Mouse (Mus musculus) c-Kit-positive CD71-negative TER-119-negative erythroid progenitor cells, embryonic 14.5 days (primary cell): Measurements from ENCODE around the gene Ttc17.
A peak's percentile ranks its signal among the peaks of the same experiment; 100 is the strongest.

Source experiments
- DNase-seq: peaks from one replicate; pipeline ENCODE4 v3.0.0-alpha.2; 2013; ENCODE audit warnings: low read depth

Gene Ttc17

GRCm38 (mm10) chr2:94381057-94381647 is 25.3 kb downstream of the Ttc17 start:
- DNase-seq = no peak

GRCm38 (mm10) chr2:94378678-94379077 is 27.8 kb downstream of the Ttc17 start:
- no peak for DNase-seq

- DNase-seq = no peak
These were observed 35.4 kb downstream of the Ttc17 start for GRCm38 (mm10) chr2:94371093-94371492.

GRCm38 (mm10) chr2:94363821-94364220 is 42.7 kb downstream of the Ttc17 start:
- DNase-seq = no peak

- peak; percentile 18 for DNase-seq
These were observed 46.0 kb downstream of the Ttc17 start for GRCm38 (mm10) chr2:94360398-94360973.

- no peak for DNase-seq
These were observed 58.3 kb downstream of the Ttc17 start for GRCm38 (mm10) chr2:94348165-94348591.

GRCm38 (mm10) chr2:94346746-94347145 is 59.7 kb downstream of the Ttc17 start:
- DNase-seq = no peak

GRCm38 (mm10) chr2:94344624-94345023 is 61.9 kb downstream of the Ttc17 start:
- DNase-seq = no peak

GRCm38 (mm10) chr2:94343290-94344285 is 62.9 kb downstream of the Ttc17 start:
- DNase-seq = no peak

GRCm38 (mm10) chr2:94340769-94341168 is 65.7 kb downstream of the Ttc17 start:
- DNase-seq = no peak

- DNase-seq = no peak
These were observed 67.0 kb downstream of the Ttc17 start for GRCm38 (mm10) chr2:94339495-94339894.

- no peak for DNase-seq
These were observed 70.2 kb downstream of the Ttc17 start for GRCm38 (mm10) chr2:94336336-94336735.

GRCm38 (mm10) chr2:94334742-94335046 is 71.8 kb downstream of the Ttc17 start:
- DNase-seq = no peak

- DNase-seq = no peak
These were observed 72.4 kb downstream of the Ttc17 start for GRCm38 (mm10) chr2:94333841-94334741.

GRCm38 (mm10) chr2:94333086-94333485 is 73.4 kb downstream of the Ttc17 start:
- DNase-seq = no peak

- DNase-seq = no peak
These were observed 77.2 kb downstream of the Ttc17 start for GRCm38 (mm10) chr2:94329336-94329735.

GRCm38 (mm10) chr2:94327836-94328235 is 78.7 kb downstream of the Ttc17 start:
- no peak for DNase-seq

GRCm38 (mm10) chr2:94319780-94320179 is 86.7 kb downstream of the Ttc17 start:
- no peak for DNase-seq

GRCm38 (mm10) chr2:94316526-94316925 is 90.0 kb downstream of the Ttc17 start:
- DNase-seq = peak; percentile 7

GRCm38 (mm10) chr2:94303984-94304383 is 102.5 kb downstream of the Ttc17 start:
- DNase-seq = no peak

GRCm38 (mm10) chr2:94302393-94302792 is 104.1 kb downstream of the Ttc17 start:
- DNase-seq = no peak

- DNase-seq = no peak
These were observed 104.7 kb downstream of the Ttc17 start for GRCm38 (mm10) chr2:94301749-94302148.
